Mouse (Mus musculus) kidney, adult 2 months (tissue): Measurements from ENCODE around the gene Muc20.

Source experiments
- CTCF ChIP-seq: fragments of 200-500 bp; conservative IDR thresholded peaks from 2 replicates; pipeline ENCODE4 v1.5.1; 2011; ENCODE audit warnings: low read depth, mild to moderate bottlenecking, control low read depth, low read length, moderate library complexity, mixed read lengths; ENCODE audit not compliant: insufficient read depth, insufficient read length
- POLR2A ChIP-seq: fragments of 200-500 bp; IDR thresholded peaks from one replicate; pipeline ENCODE4 v1.6.1; 2011; ENCODE audit warnings: low read depth, low read length, control low read depth

- TF ChIP-seq CTCF (no peak), POLR2A (no peak)
Observed at GRCm38 (mm10) chr16:32821772-32822449, 24.7 kb upstream of the Muc20 start.
